Mouse (Mus musculus) granulocyte monocyte progenitor cell, adult 5-6 weeks (primary cell): ENCODE measurements around the gene AU018091. TPM values are rescaled to one million over a fixed set of nuclear protein-coding genes. Genes with fewer than 3 reads are reported as not detected.
A peak's percentile ranks its signal among the peaks of the same experiment; 100 is the strongest.
"Not testable (repeated sequence)": the region's sequence is repeated elsewhere in the genome, so short reads cannot be mapped to it uniquely, and the experiment has no call there.

ENCODE experiments used
- ATAC-seq: replicated peaks from 2 replicates; pipeline ENCODE4 v1.8.0; 2016; ENCODE audit warnings: mild to moderate bottlenecking, moderate TSS enrichment, inconsistent platforms; ENCODE audit not compliant: poor library complexity, severe bottlenecking
- total RNA-seq, 2 experiments: library from RNA; stranded (forward) in 1 of 2; stranded (reverse) in 1 of 2; fragments of 200-712, 200-1000 nt in 1 of 2; fragments of >200 nt in 1 of 2; fragmentation: Nextera tagmentation in 1 of 2; gene quantifications; 2 replicates each; pipeline ENCODE4 v1.2.3; 2014 to 2017

Gene AU018091
- not detected in 2 replicates for total RNA-seq (2014; fragmentation: Nextera tagmentation)
- not detected in 2 replicates for total RNA-seq (2017)

DNA sequence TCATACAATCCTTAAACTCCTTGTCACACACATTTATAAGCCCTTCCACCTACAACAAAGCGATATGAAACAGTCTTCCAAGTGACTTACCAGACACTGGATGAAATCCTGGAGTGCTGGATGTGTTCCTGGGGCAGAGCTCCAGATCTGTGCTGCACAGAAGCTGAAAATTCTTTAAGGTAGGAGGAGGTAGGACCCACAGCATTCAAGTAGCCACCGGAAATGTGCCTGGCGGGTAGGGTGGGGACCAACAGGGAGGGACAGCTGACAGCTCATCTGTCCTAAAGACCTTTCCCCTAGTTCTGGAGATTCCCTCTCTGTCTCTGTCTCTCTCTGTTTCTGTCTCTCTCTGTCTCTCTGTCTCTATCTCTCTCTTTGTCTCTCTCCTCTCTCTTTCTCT lies at the start of gene AU018091:
Gene AU018091 (minus strand): TSS at position 279 of the 400 bp plus-strand sequence.
- no peak for ATAC-seq

DNA sequence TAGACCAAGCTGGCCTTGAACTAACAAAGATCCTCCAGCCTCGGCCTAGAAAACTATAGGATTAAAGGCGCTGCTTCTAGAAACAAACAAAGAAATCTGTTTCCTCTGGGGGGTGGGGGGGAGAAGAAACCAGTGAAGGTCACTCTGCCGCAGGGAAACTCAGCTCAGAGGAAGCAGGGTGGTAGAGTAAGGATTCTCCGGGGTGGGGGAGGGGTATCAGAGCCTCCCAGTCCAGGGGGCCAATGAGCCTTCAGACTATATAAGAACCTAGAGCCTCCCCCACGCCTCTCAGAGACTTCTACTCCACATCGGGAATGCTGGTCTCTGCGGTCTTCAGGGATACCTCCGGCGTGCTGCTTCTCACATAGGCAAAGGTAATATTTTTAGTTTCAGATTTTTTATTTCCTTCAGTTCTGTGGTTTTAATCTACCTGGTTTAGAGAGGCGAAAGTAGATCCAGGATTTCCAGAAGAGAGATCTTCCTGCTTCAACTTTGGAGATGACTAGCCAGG lies 48.6 kb upstream of the AU018091 start:
- ATAC-seq: no peak

DNA sequence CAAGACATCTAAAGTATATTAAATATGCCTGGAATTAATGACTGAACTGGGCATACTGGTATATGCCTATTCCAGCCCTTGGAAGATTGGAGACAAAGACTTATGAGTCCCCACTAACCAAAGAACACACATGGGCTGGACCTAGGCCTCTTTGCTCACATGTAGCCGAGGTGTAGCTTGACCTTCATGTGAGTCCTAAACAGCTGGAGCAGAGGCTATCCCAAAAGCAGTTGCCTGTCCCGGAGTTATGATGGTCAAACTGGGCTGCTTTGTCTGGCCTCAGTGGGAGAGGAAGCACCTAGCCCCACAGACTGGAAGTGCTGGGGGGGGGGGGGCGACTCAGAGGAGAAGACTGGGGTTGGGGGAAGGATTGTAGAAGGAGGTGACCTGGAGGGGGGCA lies 47.3 kb upstream of the AU018091 start:
- no peak for ATAC-seq

DNA sequence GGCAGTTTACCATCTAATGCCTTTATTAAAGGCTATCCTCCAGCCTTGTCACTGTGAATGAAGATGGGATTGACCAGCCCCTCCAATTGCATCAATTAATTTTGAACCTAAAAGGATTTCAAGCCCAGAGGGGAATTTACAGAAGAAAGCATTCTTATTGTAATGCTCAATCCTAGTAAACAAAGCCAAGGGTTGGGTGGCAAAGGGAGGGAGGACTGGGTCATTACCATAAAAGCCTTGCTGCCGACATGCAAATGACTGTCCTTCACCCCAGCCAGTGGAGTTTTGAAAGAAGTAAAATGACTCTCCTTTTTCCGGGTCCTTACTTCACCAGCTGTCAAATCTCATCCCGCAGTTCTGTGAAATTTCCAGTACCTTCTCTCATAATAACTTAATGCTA lies 44.6 kb upstream of the AU018091 start:
- ATAC-seq: no peak

DNA sequence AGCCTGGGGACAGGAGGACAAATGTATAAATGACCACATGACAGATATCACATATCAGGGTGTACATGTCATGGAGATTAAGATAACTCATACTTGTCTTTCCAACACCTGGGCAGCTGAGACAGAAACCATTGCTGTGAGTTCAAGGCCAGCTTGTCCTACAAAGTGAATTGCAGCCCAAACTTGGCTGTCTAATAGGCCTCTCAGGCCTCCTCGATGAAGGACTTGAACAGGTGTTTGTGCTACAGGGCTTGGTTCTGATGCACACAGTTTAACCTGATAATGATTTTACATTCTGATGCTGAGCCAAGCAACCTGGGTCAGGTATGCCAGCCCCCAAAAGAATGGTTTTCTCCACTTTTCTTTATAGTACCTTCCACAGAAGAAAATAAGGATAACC lies 44.2 kb upstream of the AU018091 start:
- no peak for ATAC-seq

DNA sequence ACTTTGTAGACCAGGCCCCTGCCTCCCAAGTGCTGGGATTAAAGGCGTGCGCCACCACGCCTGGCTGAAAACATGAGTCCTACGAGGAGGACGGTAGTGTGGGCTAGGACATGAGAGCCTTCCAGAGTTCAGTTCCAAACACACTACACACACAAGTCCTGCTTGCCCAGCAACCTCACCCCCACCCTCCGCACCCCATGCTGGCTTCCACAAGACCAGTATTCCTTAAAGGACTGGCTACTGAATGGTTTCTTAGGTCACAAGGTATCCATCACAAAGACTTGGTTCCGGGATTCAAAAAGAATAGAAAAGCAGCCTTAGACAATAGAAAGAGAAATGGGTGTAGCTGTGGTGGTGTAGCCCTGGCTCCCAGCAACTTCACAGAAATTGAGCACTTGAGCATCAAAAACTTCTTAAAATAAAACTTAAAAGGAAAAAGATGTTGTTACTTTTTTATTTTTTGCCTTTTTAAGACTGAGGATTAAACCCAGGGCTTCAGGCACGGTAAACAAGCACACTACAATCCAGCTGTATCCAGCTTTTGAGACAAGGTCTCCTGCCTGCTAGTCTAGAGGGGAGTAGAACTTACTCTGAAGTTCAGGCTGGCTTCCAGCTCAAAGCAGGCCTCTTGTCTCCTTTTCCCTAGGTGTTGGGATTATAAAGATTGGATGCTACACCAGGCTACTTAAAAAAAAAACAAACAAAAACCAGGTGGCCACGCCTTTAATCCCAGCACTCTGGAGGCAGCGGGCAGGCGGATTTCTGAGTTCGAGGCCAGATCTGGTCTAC lies 43.2 kb upstream of the AU018091 start:
- no peak for ATAC-seq

DNA sequence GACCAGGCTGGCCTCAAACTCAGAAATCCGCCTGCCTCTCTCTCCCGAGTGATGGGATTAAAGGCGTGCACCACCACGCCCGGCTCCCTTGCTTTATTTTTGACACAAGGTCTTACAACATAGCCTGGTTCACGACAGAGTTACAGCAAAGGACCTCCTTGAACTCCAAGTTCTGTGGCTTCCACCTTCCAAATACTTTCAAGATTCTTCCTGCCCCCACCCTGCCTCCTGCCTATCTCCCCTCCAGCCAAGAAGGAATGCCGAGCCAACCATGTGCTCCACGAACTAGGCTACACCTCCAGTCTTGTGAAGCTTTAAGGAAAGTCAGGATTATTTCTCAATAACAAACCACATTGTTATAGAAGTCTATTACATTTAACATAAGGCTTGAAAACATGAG lies 42.5 kb upstream of the AU018091 start:
- no peak for ATAC-seq

DNA sequence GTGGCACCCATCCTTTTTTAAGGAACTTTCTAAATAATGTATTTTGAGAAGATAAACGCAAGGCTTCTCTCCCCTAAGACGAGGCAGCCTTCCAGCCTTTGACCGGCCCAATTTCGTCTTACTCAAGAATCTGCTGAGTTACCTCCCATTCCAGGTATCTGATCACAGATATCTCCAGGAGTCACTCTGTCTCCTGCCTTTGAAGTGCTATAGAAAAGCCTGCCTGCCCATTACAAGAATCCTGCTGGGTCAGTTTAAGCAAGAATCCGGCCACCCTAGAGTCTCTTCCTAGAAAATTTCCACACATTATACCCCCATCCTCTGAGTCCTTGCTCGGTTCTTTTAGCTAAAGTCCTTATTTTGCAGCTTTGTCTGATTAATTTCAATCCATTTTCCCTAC lies 41.6 kb upstream of the AU018091 start:
- no peak for ATAC-seq

DNA sequence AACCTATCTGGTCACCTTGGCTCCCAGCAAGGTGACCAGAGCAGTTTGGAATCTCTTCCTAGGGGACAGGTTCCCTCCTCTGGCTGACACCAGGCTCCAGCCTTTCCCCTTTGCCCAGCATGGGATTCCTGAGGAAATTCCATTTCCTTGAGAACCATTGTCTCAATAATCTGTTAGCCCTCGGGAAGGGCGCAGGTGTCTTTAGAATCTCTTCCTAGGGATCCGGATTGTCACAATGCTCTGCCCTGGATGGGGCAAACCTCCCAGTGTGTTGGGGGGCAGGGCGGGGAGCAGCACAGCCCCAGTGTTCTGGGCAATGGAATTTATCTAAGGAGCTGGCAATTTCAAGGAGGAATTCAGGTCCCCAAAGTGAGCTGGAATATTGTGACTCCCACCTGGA lies 37.5 kb upstream of the AU018091 start:
- no peak for ATAC-seq

DNA sequence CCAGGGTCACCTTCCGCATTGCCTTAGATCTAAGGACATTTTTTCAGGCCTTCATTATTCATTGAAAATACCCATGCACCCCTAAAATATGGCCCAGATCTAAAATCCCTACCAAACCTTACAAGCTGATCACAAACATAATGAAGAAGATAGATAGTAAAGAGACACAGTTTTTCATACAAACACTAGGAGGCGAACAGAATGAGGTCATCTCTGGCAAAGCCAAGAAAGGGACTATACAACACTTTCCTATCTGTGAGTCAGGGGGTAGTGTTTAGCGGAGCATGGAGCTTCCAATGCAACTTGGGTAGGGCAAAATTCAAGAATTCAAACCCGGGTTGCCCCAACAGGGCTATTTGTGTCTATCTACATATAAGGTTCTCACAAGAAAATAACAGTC lies 35.6 kb upstream of the AU018091 start:
- no peak for ATAC-seq

DNA sequence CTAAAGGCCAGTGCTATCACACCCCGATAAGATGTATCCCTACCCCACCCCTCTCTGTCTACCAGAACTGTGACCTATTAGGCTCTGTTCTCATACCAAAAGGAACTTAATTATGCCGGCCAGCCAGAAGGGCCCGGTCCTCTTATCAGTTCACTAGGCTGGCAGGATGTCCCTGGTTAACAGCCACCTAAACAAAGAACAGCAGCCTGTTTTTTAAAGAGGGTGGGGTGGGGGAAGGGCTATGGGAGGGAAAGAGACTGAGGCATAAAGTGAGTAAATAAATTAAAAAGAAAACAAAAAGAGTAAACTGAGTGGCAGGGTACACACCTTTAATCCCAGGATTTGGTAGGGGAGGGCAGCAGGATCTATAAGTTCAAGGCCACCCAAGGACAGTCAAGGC lies 34.9 kb upstream of the AU018091 start:
- ATAC-seq: no peak

DNA sequence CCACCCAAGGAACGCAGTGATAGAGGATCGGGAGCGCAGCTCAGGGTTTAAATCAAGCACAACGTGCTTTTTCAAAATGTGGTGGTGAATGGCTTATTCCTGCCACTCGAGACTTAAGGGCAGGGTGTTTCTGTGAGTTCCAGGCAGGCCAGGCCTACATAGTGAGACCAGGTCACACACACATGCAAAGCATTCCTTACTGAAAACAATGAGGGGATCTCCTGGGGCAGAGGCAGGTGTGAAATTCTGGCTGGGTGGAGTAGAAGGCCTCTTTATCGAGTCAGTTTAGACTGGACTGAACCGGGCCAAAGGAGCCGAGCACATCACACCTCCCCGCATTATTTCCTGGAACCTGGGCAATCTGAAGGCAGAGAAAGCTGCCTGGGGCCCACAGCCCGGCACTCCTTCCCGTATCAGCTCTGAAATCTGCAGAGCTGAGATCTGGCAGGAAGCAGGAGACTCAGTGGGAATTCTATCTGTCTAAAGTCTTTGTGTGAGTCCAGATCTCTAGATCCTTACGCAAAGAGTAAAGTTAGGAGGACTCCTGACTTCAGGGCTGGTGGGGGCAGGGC lies 32.2 kb upstream of the AU018091 start:
- ATAC-seq: no peak

DNA sequence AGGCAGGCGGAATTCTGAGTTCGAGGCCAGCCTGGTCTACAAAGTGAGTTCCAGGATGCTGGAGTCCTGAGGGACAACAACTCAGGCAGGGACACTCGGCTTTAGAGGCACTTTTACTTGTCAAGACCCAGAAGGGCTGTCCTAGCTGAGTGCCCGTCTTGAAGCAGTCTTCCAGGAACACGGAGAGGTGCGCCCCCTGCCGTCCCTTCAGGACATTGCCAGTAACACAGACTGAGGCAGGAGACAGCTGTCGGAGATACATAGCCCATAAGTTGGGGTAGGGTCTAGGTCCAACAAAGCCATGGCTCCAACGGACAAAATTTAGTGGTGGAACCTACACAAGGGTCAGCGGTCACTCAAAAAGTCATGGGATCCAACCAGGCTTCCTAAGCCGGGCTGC lies 29.9 kb upstream of the AU018091 start:
- ATAC-seq: peak; percentile 68

DNA sequence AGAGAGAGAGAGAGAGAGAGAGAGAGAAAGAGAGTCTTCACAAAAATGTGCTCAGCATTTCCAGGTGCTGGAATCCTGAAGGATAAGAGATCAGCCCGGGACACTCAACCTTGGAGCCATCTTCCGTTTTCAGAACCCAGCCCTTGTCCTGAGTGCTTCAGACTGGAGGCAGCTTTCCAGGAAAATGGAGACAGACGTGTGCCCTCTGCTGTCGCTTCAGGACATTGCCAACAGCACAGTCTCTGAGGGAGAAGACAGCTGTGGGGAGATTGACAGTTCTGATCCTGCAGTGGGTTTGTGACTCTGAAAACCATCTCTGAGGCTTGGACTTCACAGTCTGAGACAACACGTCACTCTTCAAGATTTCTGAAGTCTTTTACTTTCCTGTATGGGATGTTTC lies 26.8 kb upstream of the AU018091 start:
- no peak for ATAC-seq

DNA sequence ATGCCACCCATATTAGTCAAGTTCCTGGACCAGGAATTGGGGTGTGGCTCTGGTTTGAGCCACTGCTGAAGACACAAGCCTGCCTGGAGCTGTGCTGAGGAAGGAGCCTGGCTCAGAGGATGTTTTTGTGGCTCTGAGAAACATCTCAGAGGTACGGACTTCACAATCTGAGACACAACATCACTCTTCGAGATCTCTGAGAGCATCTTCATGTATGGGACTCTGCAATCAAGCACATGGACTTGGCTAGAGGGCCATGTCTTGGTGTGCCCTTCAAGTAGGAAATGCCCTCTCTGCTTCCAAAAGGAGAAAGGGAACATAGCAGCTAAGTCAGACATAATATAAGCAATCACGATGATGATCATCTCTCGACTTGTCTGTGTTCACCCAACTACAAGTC lies 25.5 kb upstream of the AU018091 start:
- ATAC-seq: no peak

DNA sequence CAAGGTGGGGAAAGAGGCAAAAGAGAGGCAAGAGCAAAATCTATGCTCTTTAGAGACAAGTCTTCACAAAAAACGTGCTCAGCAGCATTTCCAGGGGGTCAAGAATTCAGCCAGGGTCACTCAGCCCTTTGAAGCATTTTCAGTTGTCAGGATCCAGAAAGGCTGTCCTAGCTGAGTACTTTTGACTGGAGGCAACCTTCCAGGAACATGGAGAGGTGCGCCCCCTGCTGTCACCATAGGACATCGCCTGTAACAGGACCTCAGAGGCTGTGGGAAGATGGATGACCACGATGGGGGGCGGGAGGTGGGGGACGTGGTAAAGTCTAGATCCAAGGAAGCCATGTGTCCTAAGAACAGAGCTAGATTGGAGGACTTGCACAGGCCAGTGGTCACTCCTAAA lies 24.9 kb upstream of the AU018091 start:
- peak; percentile 63 for ATAC-seq

DNA sequence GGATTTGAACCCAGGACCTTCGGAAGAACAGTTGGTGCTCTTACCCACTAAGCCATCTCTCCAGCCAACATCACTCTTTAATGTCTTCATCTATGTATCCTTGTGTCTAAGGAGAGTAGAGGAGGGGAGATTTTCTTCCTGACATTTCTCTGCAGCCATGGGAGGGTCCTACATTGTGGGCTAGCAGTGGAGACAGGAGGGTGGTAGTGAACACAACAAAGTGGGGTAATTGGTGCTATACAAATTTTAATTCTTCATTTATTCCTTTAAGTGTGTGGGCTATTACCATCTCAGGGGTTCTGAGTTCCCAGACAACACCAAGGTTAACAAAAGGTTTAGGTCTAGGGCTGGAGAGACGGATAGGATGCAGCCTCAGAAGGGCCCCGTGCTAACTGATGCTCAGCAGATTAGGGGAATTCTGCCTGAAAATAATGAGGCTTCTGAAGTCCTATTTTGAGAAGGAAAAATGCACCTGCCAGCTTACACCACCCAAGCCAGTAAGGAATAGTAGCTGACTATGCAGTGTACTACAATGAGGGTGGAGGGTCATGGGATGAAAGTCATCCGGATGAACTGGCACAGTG lies 24.1 kb upstream of the AU018091 start:
- ATAC-seq: no peak

DNA sequence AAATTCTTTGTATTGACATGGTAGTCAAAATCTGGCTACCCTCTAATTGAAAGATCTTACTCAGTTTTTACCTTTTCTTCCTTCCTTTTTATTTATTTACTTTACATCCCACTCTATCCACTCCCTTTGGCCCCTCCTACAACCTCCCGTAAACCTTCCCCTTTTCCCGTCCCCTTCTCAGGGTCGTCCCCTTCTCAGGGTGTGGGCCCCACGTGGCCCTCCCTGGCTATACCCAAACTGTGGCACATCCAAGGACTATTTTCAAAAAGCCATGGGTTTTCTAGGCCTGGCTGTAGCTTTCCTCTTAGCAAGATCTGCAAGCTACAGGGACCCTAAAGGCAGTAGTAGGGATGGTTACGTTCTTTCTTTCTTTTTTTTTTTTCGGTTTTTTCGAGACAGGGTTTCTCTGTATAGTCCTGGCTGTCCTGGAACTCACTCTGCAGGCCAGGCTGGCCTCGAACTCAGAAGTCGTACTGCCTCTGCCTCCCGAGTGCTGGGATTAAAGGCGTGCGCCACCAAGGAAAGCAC lies 23.0 kb upstream of the AU018091 start:
- no peak for ATAC-seq

DNA sequence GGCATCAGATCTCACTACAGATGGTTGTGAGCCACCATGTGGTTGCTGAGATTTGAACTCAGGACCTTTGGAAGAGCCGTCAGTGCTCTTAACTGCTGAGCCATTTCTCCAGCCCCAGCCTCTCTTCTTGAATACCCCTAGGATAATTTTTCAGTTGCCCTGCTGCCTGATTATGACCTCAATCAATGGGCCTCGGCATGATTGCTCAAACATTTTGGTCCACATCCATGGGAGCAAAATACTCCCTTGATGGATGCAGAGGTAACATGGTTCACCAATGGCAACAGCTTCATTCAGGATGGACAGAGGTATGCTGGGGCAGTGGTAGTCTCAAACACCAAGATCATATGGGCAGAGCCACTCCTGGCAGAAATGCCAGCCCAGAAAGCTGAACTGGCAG lies 17.7 kb upstream of the AU018091 start:
- ATAC-seq: not testable (repeated sequence)

DNA sequence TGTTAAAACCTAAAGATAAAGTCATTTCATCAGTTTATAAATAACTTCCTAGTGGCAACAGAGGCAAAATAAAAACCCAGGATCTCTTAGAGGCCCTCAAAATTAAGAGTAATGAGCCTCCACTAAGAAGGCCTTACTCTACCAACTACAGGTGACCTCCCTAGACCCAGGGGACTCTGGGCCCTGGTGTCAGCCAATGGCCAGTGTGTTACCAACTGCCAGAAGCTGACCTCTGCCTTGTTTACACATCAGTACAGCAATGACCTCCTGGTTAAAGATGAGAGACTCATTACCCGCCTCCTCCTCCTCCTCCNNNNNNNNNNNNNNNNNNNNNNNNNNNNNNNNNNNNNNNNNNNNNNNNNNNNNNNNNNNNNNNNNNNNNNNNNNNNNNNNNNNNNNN lies 17.1 kb upstream of the AU018091 start:
- no peak for ATAC-seq

DNA sequence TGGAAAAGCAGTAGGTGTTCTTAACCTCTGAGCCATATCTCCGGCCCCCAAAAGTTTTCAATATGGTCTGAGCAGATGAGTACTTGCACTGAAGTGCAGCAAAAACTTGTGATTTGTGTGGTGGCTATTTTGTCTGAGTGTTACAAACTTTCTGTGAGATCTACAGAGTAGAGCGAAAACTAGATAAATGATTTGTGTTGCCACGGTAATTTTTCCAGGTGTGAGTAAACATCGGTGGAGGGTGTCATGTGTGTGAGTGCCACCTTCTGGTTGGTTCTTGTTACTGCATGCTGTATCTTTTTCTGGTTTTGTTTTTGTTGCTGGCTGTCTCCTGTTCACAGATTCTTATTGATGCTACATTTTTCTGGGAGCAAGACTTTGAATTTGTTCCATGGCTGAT lies 15.4 kb upstream of the AU018091 start:
- ATAC-seq: peak; percentile 40; the same call in 1 of the 2 replicates
